Mouse (Mus musculus): ENCODE results near the gene Tmem265. TPM values are rescaled to one million over a fixed set of nuclear protein-coding genes. Genes with fewer than 3 reads are reported as not detected.

The Tmem265 gene
- not detected in 2 replicates for polyA plus RNA-seq (2012; rRNA removed)

DNA sequence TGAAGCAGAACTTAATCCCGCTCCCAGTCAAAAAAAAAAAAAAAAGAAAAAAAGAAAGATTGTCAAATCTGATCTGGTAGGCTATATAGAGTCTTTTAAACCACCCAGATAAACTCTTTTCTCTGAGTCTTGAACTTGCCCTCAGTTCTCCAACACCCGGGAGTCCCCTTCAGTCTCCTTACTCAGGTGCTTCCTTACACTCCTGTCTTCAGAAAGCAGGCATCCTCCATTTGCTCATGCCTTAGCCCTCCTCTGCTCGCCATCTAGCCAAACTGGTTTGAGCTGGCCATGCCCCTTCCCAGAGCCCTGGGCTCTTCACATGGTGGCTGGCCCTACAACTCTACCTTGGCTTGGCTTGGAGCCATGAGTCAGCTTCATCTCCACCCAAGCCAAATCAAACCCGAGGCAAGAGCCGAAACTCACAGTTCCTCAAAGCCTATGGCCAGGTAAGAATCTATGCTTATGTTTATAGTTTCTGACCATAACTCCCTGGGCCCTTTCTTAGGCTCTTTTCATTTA is at the start of gene Tmem265:
TSS of gene Tmem265 (plus strand) at position 51 of the 519 bp plus-strand sequence.
- TF ChIP-seq POLR2A (IDR thresholded peaks at IDR 0.05; ENCODE audit: borderline replicate concordance, insufficient read depth, low read length): no peak
- TF ChIP-seq CTCF (IDR thresholded peaks at IDR 0.05; ENCODE audit: borderline replicate concordance, insufficient read depth, low read depth, low read length): no peak
- no peaks in the 10 kb centered on the region for H3K27me3 ChIP-seq (ENCODE audit: control insufficient read depth, insufficient read depth, low read length)
- H3K27ac ChIP-seq (ENCODE audit: insufficient read depth, low read length): no peak within 1 kb of the TSS
- no peak within 1 kb of the TSS for H3K4me3 ChIP-seq (replicated peaks; ENCODE audit: insufficient read depth, low read depth, low read length)
- peaks cover 12% of the 10 kb centered on the region; the same call in 1 of the 2 replicates for H3K4me1 ChIP-seq (ENCODE audit: control insufficient read depth, insufficient read depth, low read length)
- DNase-seq: peak; percentile 36 to 41
- WGBS: 51% methylated on average over 5 of the region's 5 CpGs

DNA sequence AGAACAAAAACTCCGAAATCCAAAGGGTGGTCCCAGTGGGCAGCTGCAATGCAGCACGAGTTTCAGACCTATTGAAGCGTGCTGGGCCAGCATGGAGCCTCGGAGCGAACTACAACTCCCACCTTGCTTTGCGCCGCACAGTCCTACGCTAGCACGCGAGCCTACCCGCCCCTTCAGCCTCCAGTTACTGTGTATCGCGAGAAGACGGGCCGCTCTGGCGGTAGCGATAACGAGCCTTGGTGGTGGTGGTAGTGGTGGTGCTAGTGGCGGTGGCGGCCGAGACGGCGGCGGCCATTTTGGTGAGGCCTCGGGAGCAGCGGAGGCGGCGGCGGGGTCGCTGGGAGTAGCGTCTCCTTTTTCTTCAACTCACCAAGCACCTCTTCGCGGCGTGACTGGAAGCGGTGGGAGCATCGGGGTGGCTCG is 49.4 kb upstream of the Tmem265 start, which contains the start of gene Srcap:
TSS of gene Srcap (plus strand) at position 176 of the 423 bp plus-strand sequence.
- Histone ChIP-seq H3K27ac (ENCODE audit: insufficient read depth, low read length) (peak within 1 kb of the TSS; percentile 94), H3K4me1 (ENCODE audit: control insufficient read depth, insufficient read depth, low read length) (peaks cover 5% of the 10 kb centered on the region; the same call in 1 of the 2 replicates), H3K27me3 (ENCODE audit: control insufficient read depth, insufficient read depth, low read length) (no peaks in the 10 kb centered on the region), H3K4me3 (replicated peaks; ENCODE audit: insufficient read depth, low read depth, low read length) (peak within 1 kb of the TSS; percentile 83)
- peak; percentile 87 for TF ChIP-seq POLR2A (IDR thresholded peaks at IDR 0.05; ENCODE audit: borderline replicate concordance, insufficient read depth, low read length)
- no peak for TF ChIP-seq CTCF (IDR thresholded peaks at IDR 0.05; ENCODE audit: borderline replicate concordance, insufficient read depth, low read depth, low read length)
- peak; percentile 95 to 97 for DNase-seq
- under 1% methylated on average over 37 of the region's 37 CpGs for WGBS

DNA sequence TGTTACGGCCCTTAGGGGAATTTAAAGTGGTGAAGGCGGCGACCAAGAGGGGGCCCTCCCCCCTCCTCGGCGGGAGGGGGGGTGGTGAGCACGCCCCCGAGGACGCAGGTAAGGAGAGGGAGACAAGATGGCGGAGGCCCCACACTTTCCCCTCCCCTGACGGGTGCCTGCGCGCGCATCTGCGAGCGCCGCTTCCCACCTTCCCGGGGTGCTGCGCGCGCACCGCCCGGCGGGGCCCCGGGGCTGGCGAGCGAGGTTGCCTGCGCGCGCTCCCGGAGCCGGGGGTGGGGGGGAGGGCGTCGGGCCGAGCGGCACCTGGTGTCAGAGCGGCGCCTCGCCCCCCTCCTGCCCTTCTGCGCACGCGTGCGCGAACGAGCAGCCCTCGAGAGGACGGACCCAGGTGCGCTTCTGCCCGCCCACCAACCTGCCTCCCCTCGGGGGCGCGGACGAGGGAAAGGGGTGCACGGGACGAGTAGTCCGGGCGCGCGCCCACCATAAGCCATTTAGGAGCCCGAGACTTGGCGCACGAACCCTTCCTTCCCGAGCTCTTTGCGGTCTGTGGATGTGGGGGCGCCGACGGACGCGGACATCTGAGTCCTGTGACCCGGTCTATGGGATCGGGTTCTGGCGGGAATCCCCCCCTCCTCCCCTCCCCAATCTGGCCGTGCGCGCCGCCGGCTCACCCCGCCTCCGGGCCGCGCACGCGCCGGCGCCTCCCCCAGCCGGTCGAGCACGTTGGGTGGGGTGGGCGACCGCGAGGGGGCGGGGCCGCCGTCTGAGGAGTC is 48.8 kb upstream of the Tmem265 start:
- peak; percentile 89 to 91 for DNase-seq
- Histone ChIP-seq H3K4me1 (ENCODE audit: control insufficient read depth, insufficient read depth, low read length) (peaks cover 5% of the 10 kb centered on the region; the same call in 1 of the 2 replicates), H3K27me3 (ENCODE audit: control insufficient read depth, insufficient read depth, low read length) (no peaks in the 10 kb centered on the region), H3K4me3 (replicated peaks; ENCODE audit: insufficient read depth, low read depth, low read length) (peak overlapping the region; percentile 83), H3K27ac (ENCODE audit: insufficient read depth, low read length) (peak overlapping the region; percentile 94)
- WGBS: under 1% methylated on average over 86 of the region's 93 CpGs
- TF ChIP-seq POLR2A (IDR thresholded peaks at IDR 0.05; ENCODE audit: borderline replicate concordance, insufficient read depth, low read length): no peak
- TF ChIP-seq CTCF (IDR thresholded peaks at IDR 0.05; ENCODE audit: borderline replicate concordance, insufficient read depth, low read depth, low read length): no peak

DNA sequence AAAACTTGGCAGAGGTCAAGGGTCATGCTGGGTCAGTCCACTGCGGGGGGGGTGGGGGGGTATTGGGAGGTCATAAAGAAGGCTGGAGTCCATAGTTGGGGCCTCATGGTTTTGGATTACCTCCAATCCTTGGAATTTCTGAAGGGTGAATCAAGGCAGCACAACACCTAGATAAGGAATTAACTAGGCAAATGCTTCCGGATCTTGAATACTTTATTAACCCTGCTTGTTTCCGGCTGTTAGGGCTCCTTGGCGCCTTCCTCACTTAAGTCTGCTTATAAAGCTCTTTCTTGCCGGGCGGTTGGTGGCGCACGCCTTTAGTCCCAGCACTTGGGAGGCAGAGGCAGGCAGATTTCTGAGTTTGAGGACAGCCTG is 48.2 kb upstream of the Tmem265 start:
- peak in 1 of 2 experiments; percentile 39 for DNase-seq
- Histone ChIP-seq H3K27me3 (ENCODE audit: control insufficient read depth, insufficient read depth, low read length) (no peaks in the 10 kb centered on the region), H3K4me1 (ENCODE audit: control insufficient read depth, insufficient read depth, low read length) (peaks cover 5% of the 10 kb centered on the region; the same call in 1 of the 2 replicates), H3K4me3 (replicated peaks; ENCODE audit: insufficient read depth, low read depth, low read length) (peak overlapping the region; percentile 83), H3K27ac (ENCODE audit: insufficient read depth, low read length) (no peak overlapping the region)
- 31% methylated on average over 8 of the region's 8 CpGs for WGBS
- TF ChIP-seq CTCF (IDR thresholded peaks at IDR 0.05; ENCODE audit: borderline replicate concordance, insufficient read depth, low read depth, low read length) (no peak), POLR2A (IDR thresholded peaks at IDR 0.05; ENCODE audit: borderline replicate concordance, insufficient read depth, low read length) (no peak)

DNA sequence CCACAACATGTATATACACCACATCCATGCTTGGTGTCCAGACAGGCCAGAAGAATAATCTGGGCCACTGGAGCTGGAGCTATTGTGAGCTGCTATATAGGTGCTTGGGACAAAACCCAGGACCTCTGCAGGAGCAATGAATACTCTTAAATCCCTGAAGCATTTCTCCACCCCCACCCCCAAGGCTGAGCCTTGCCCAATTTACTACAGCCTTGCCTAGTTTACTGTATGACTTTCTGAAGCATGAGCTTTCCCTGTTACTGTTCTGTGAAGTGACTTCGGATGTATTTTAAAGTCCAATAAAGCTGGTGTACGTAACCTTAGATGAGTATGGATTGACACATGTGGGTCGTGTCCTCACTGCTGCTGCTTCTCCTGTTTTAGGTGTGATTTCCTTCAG is 47.4 kb upstream of the Tmem265 start:
- peaks cover 5% of the 10 kb centered on the region; the same call in 1 of the 2 replicates for H3K4me1 ChIP-seq (ENCODE audit: control insufficient read depth, insufficient read depth, low read length)
- DNase-seq: no peak
- WGBS: 54% methylated on average over 3 of the region's 3 CpGs
- TF ChIP-seq POLR2A (IDR thresholded peaks at IDR 0.05; ENCODE audit: borderline replicate concordance, insufficient read depth, low read length): no peak
- no peak overlapping the region for H3K4me3 ChIP-seq (replicated peaks; ENCODE audit: insufficient read depth, low read depth, low read length)
- H3K27ac ChIP-seq (ENCODE audit: insufficient read depth, low read length): no peak overlapping the region
- no peaks in the 10 kb centered on the region for H3K27me3 ChIP-seq (ENCODE audit: control insufficient read depth, insufficient read depth, low read length)

DNA sequence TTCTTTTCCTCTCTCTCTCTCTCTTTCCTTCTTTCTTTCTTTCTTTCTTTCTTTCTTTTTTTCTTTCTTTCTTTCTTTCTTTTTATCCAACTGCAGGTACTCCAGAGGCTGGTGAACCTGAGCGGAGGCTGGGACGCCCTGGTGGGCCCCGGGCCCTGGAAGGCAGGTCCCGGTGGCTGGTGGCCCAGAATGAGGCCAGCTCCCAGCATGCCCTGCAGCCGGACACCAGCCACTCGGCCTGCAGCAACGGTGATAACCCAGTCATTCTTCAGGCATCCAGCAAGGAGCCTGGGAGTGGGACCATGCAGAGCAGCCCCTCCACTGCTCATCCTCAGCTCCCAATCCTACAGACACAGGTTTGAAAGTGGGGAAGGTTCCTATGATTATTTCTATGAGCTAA is 45.3 kb upstream of the Tmem265 start:
- Histone ChIP-seq H3K27ac (ENCODE audit: insufficient read depth, low read length) (no peak overlapping the region), H3K4me3 (replicated peaks; ENCODE audit: insufficient read depth, low read depth, low read length) (no peak overlapping the region), H3K27me3 (ENCODE audit: control insufficient read depth, insufficient read depth, low read length) (no peaks in the 10 kb centered on the region), H3K4me1 (ENCODE audit: control insufficient read depth, insufficient read depth, low read length) (peaks cover 5% of the 10 kb centered on the region; the same call in 1 of the 2 replicates)
- WGBS: 4% methylated on average over 7 of the region's 7 CpGs
- TF ChIP-seq POLR2A (IDR thresholded peaks at IDR 0.05; ENCODE audit: borderline replicate concordance, insufficient read depth, low read length): no peak
- no peak for TF ChIP-seq CTCF (IDR thresholded peaks at IDR 0.05; ENCODE audit: borderline replicate concordance, insufficient read depth, low read depth, low read length)
- peak; percentile 40 to 55 for DNase-seq

- DNase-seq: no peak
- H3K4me1 ChIP-seq (ENCODE audit: control insufficient read depth, insufficient read depth, low read length): peaks cover 5% of the 10 kb centered on the region; the same call in 1 of the 2 replicates
- no peaks in the 10 kb centered on the region for H3K27me3 ChIP-seq (ENCODE audit: control insufficient read depth, insufficient read depth, low read length)
- WGBS: 96% methylated on average over 6 of the region's 7 CpGs
- no peak overlapping the region for H3K27ac ChIP-seq (ENCODE audit: insufficient read depth, low read length)
- TF ChIP-seq POLR2A (IDR thresholded peaks at IDR 0.05; ENCODE audit: borderline replicate concordance, insufficient read depth, low read length): no peak
- no peak for TF ChIP-seq CTCF (IDR thresholded peaks at IDR 0.05; ENCODE audit: borderline replicate concordance, insufficient read depth, low read depth, low read length)
- H3K4me3 ChIP-seq (replicated peaks; ENCODE audit: insufficient read depth, low read depth, low read length): no peak overlapping the region
Observed at GRCm38 (mm10) chr7:127516344-127516743, 44.8 kb upstream of the Tmem265 start.

- H3K27ac ChIP-seq (ENCODE audit: insufficient read depth, low read length): no peak within 1 kb of the TSS
- H3K4me3 ChIP-seq (replicated peaks; ENCODE audit: insufficient read depth, low read depth, low read length): no peak within 1 kb of the TSS
- H3K4me1 ChIP-seq (ENCODE audit: control insufficient read depth, insufficient read depth, low read length): peaks cover 5% of the 10 kb centered on the region; the same call in 1 of the 2 replicates
- 96% methylated on average over 3 of the region's 3 CpGs for WGBS
- no peaks in the 10 kb centered on the region for H3K27me3 ChIP-seq (ENCODE audit: control insufficient read depth, insufficient read depth, low read length)
- TF ChIP-seq CTCF (IDR thresholded peaks at IDR 0.05; ENCODE audit: borderline replicate concordance, insufficient read depth, low read depth, low read length) (no peak), POLR2A (IDR thresholded peaks at IDR 0.05; ENCODE audit: borderline replicate concordance, insufficient read depth, low read length) (no peak)
- DNase-seq: no peak
Observed at GRCm38 (mm10) chr7:127519284-127519683, 41.9 kb upstream of the Tmem265 start, which contains the start of gene Gm42715. Gm42715 (plus strand) TSS chr7:127519584.

Measured in cerebellum, adult 2 months (tissue).